In genomic region chr7:114275372-114276004, GRCm38 (mm10) we compare ENCODE assay signal across 8 mouse cellular contexts. TPM values are rescaled to one million over a fixed set of nuclear protein-coding genes. Genes with fewer than 3 reads are reported as not detected.
DNase-seq lines count a peak whose midpoint lies in the region; ATAC-seq lines count a peak whose summit lies in the region.

No protein-coding gene starts in this region.

- peak overlapping the region; percentile 85 for H3K4me2 ChIP-seq in lung, embryonic 15.5 days
- peak overlapping the region; percentile 54 for H3K4me2 ChIP-seq in embryonic facial prominence, embryonic 11.5 days (ENCODE audit: low read depth, low read length)
- H3K4me2 ChIP-seq in intestine, embryonic 16.5 days (ENCODE audit: low read depth, low read length): peak overlapping the region; percentile 78
- H3K4me2 ChIP-seq in neural tube, embryonic 12.5 days (replicated peaks): peak overlapping the region; percentile 87

- no peak; the same call in 1 of the 2 replicates for ATAC-seq in lung, embryonic 15.5 days (ENCODE audit: borderline replicate concordance, extremely low read depth, low FRiP score, low TSS enrichment)
- peak; percentile 92; the same call in 1 of the 2 replicates for ATAC-seq in embryonic facial prominence, embryonic 11.5 days (replicated peaks; ENCODE audit: insufficient number of reproducible peaks, low FRiP score, low TSS enrichment, low read depth)
- peak; percentile 87 for ATAC-seq in intestine, embryonic 16.5 days
- ATAC-seq in neural tube, embryonic 12.5 days (ENCODE audit: low FRiP score, low read depth): peak; percentile 91

- H3K27ac ChIP-seq in lung, embryonic 15.5 days: peak overlapping the region; percentile 52; the same call in 1 of the 2 replicates
- no peak overlapping the region for H3K27ac ChIP-seq in embryonic facial prominence, embryonic 11.5 days (replicated peaks; ENCODE audit: low read depth, low read length)
- H3K27ac ChIP-seq in intestine, embryonic 16.5 days (ENCODE audit: low read length): peak overlapping the region; percentile 57; the same call in 1 of the 2 replicates
- H3K27ac ChIP-seq in neural tube, embryonic 12.5 days: no peak overlapping the region

- WGBS in lung, embryonic 15.5 days: 1% methylated on average over 24 of the region's 24 CpGs
- 1% methylated on average over 24 of the region's 24 CpGs for WGBS in embryonic facial prominence, embryonic 11.5 days
- 1% methylated on average over 24 of the region's 24 CpGs for WGBS in intestine, embryonic 16.5 days
- 2% methylated on average over 24 of the region's 24 CpGs for WGBS in neural tube, embryonic 12.5 days

- H3K36me3 ChIP-seq in lung, embryonic 15.5 days: peaks cover 26% of the 10 kb centered on the region
- peaks cover 5% of the 10 kb centered on the region; the same call in 1 of the 2 replicates for H3K36me3 ChIP-seq in embryonic facial prominence, embryonic 11.5 days (replicated peaks; ENCODE audit: control insufficient read depth, insufficient read depth, low read depth, low read length)
- no peaks in the 10 kb centered on the region for H3K36me3 ChIP-seq in intestine, embryonic 16.5 days (ENCODE audit: control insufficient read depth, insufficient read depth, low read length)
- peaks cover 19% of the 10 kb centered on the region for H3K36me3 ChIP-seq in neural tube, embryonic 12.5 days

- no peak for DNase-seq in lung, postnatal 10 days
- no peak for DNase-seq in embryonic facial prominence, embryonic 11.5 days (ENCODE audit: low spot score)
- DNase-seq in cerebellum, postnatal 14 days: no peak
- no peak for DNase-seq in thymus, postnatal 25 days
- no peak for DNase-seq in urinary bladder, adult 2 months (ENCODE audit: low spot score)

- peaks cover 12% of the 10 kb centered on the region for H3K4me1 ChIP-seq in lung, embryonic 15.5 days
- H3K4me1 ChIP-seq in embryonic facial prominence, embryonic 11.5 days (ENCODE audit: control insufficient read depth, insufficient read depth, low read length): no peaks in the 10 kb centered on the region
- H3K4me1 ChIP-seq in intestine, embryonic 16.5 days (ENCODE audit: control insufficient read depth, insufficient read depth, low read length): peaks cover 5% of the 10 kb centered on the region
- H3K4me1 ChIP-seq in neural tube, embryonic 12.5 days: peaks cover 4% of the 10 kb centered on the region; the same call in 1 of the 2 replicates

- no peaks in the 10 kb centered on the region for H3K9me3 ChIP-seq in lung, embryonic 15.5 days
- no peaks in the 10 kb centered on the region for H3K9me3 ChIP-seq in embryonic facial prominence, embryonic 11.5 days (replicated peaks; ENCODE audit: control insufficient read depth, low read length)
- H3K9me3 ChIP-seq in intestine, embryonic 16.5 days (ENCODE audit: control insufficient read depth, low read length): no peaks in the 10 kb centered on the region
- H3K9me3 ChIP-seq in neural tube, embryonic 12.5 days: no peaks in the 10 kb centered on the region

- no peaks in the 10 kb centered on the region for H3K27me3 ChIP-seq in lung, embryonic 15.5 days
- H3K27me3 ChIP-seq in embryonic facial prominence, embryonic 11.5 days (ENCODE audit: control insufficient read depth, insufficient read depth, low read length): no peaks in the 10 kb centered on the region
- H3K27me3 ChIP-seq in intestine, embryonic 16.5 days (replicated peaks; ENCODE audit: control insufficient read depth, insufficient read depth, low read length): no peaks in the 10 kb centered on the region
- H3K27me3 ChIP-seq in neural tube, embryonic 12.5 days (replicated peaks): no peaks in the 10 kb centered on the region

- peak overlapping the region; percentile 93 for H3K9ac ChIP-seq in lung, embryonic 15.5 days
- H3K9ac ChIP-seq in embryonic facial prominence, embryonic 11.5 days (replicated peaks; ENCODE audit: low read length): peak overlapping the region; percentile 89
- H3K9ac ChIP-seq in intestine, embryonic 16.5 days (ENCODE audit: low read depth, low read length): peak overlapping the region; percentile 90
- peak overlapping the region; percentile 91 for H3K9ac ChIP-seq in neural tube, embryonic 12.5 days

- H3K4me3 ChIP-seq in lung, embryonic 15.5 days: peak overlapping the region; percentile 92
- H3K4me3 ChIP-seq in embryonic facial prominence, embryonic 11.5 days (ENCODE audit: low read depth, low read length): peak overlapping the region; percentile 89
- peak overlapping the region; percentile 92 for H3K4me3 ChIP-seq in intestine, embryonic 16.5 days (ENCODE audit: low read length)
- H3K4me3 ChIP-seq in neural tube, embryonic 12.5 days: peak overlapping the region; percentile 93

RNA-seq across cellular contexts. Expression of gene Psma1, which starts 0.4 kb away (rescaled TPM):
- polyA plus RNA-seq in lung, embryonic 15.5 days (2015; fragmentation: Nextera tagmentation; extraction: Ambion mirVana): 430 and 442 TPM in 2 replicates
- 484 and 505 TPM in 2 replicates for polyA plus RNA-seq in embryonic facial prominence, embryonic 11.5 days (2014; fragmentation: Nextera tagmentation; extraction: Ambion mirVana)
- 330 and 361 TPM in 2 replicates for polyA plus RNA-seq in intestine, embryonic 16.5 days (2015; fragmentation: Nextera tagmentation; extraction: Ambion mirVana)
- 368 and 370 TPM in 2 replicates for polyA plus RNA-seq in neural tube, embryonic 12.5 days (2016; fragmentation: Nextera tagmentation; extraction: Ambion mirVana)
- polyA plus RNA-seq in urinary bladder, adult 2 months (2012; rRNA removed): 181 and 227 TPM in 2 replicates

RNA-seq across cellular contexts. Expression of gene Copb1, which starts 21.0 kb away (rescaled TPM):
- 123 and 126 TPM in 2 replicates for polyA plus RNA-seq in lung, embryonic 15.5 days (2015; fragmentation: Nextera tagmentation; extraction: Ambion mirVana)
- polyA plus RNA-seq in embryonic facial prominence, embryonic 11.5 days (2014; fragmentation: Nextera tagmentation; extraction: Ambion mirVana): 141 and 160 TPM in 2 replicates
- 123 and 130 TPM in 2 replicates for polyA plus RNA-seq in intestine, embryonic 16.5 days (2015; fragmentation: Nextera tagmentation; extraction: Ambion mirVana)
- 97.3 and 107 TPM in 2 replicates for polyA plus RNA-seq in neural tube, embryonic 12.5 days (2016; fragmentation: Nextera tagmentation; extraction: Ambion mirVana)
- polyA plus RNA-seq in urinary bladder, adult 2 months (2012; rRNA removed): 68.1 and 81.6 TPM in 2 replicates

Comparison
In these comparisons a context has a peak if more than half of its experiments do, and no peak if none do; other contexts are left out.
1. H3K27ac ChIP-seq: peak in lung, embryonic 15.5 days (single experiment) and intestine, embryonic 16.5 days (single experiment); none in embryonic facial prominence, embryonic 11.5 days (single experiment) and neural tube, embryonic 12.5 days (single experiment).
2. Peak in every context shown above with its lines, with median percentiles within 50 percentile points of each other: H3K4me2 ChIP-seq, H3K4me3 ChIP-seq and H3K9ac ChIP-seq.